Mouse (Mus musculus) forebrain, postnatal 0 days (tissue): ENCODE measurements around the gene Trpt1. TPM values are rescaled to one million over a fixed set of nuclear protein-coding genes. Genes with fewer than 3 reads are reported as not detected.
"Not testable (repeated sequence)": the region's sequence is repeated elsewhere in the genome, so short reads cannot be mapped to it uniquely, and the experiment has no call there.

Experiments
- ATAC-seq: fragments of 200-750 bp; cut with Nextera tagmentation; 2 replicates; pipeline ENCODE4 v1.8.0; 2017; ENCODE audit warnings: mild to moderate bottlenecking, moderate library complexity
- DNase-seq: peaks from one replicate; pipeline ENCODE4 v3.0.0-alpha.2; 2015
- H3K27ac ChIP-seq: fragments of 300-500 bp; sonication (generic); 2 replicates; pipeline ENCODE4 v1.5.1; 2014; ENCODE audit warnings: low read depth, mild to moderate bottlenecking, antibody characterized with exemption, low read length, moderate library complexity, mixed read lengths
- H3K27me3 ChIP-seq: fragments of 300-500 bp; sonication (generic); 2 replicates; pipeline ENCODE4 v1.6.1; 2014; ENCODE audit warnings: mild to moderate bottlenecking, low read length, mixed read lengths; ENCODE audit not compliant: insufficient read depth
- H3K36me3 ChIP-seq: fragments of 300-500 bp; sonication (generic); 2 replicates; pipeline ENCODE4 v1.6.1; 2014; ENCODE audit warnings: mild to moderate bottlenecking, moderate library complexity; ENCODE audit not compliant: insufficient read depth
- H3K4me1 ChIP-seq: fragments of 300-500 bp; sonication (generic); 2 replicates; pipeline ENCODE4 v1.6.1; 2014; ENCODE audit warnings: antibody characterized with exemption; ENCODE audit not compliant: insufficient read depth
- H3K4me2 ChIP-seq: fragments of 300-500 bp; sonication (generic); 2 replicates; pipeline ENCODE4 v1.6.1; 2014; ENCODE audit warnings: low read depth, mild to moderate bottlenecking, moderate library complexity
- H3K4me3 ChIP-seq: fragments of 300-500 bp; sonication (generic); 2 replicates; pipeline ENCODE4 v1.5.1; 2014; ENCODE audit warnings: low read depth, low read length, mixed read lengths
- H3K9ac ChIP-seq: fragments of 300-500 bp; sonication (generic); 2 replicates; pipeline ENCODE4 v1.6.1; 2014; ENCODE audit warnings: mild to moderate bottlenecking
- H3K9me3 ChIP-seq: fragments of 300-500 bp; sonication (generic); 2 replicates; pipeline ENCODE4 v1.6.1; 2016; ENCODE audit warnings: low read length
- CTCF ChIP-seq: sonication (generic); IDR thresholded peaks from 2 replicates; pipeline ENCODE4 v1.5.1; 2016; ENCODE audit warnings: antibody characterized with exemption, control low read depth, low read depth
- WGBS: fragments of 180-500 bp; shearing (Covaris S2); extraction: QIAGEN DNeasy Blood & Tissue Kit; methylation state at CpG from one replicate; pipeline ENCODE4 v1.1.7; 2014; 5-methylcytosine and 5-hydroxymethylcytosine counted together
- polyA plus RNA-seq: library from polyadenylated mRNA; unstranded; fragments of >200 nt; fragmentation: Nextera tagmentation; extraction: Ambion mirVana; gene quantifications from 2 replicates; pipeline ENCODE4 v1.2.1, GENCODE M21; 2015
- total RNA-seq: library from RNA; depleted of rRNA; stranded (reverse); fragments of >200 nt; gene quantifications from 2 replicates; pipeline ENCODE4 v1.2.3, GENCODE M21; 2014

Gene Trpt1
- total and polyA plus RNA-seq, 2 experiments from 2014 or later, result 16.2 to 18.2 TPM

DNA sequence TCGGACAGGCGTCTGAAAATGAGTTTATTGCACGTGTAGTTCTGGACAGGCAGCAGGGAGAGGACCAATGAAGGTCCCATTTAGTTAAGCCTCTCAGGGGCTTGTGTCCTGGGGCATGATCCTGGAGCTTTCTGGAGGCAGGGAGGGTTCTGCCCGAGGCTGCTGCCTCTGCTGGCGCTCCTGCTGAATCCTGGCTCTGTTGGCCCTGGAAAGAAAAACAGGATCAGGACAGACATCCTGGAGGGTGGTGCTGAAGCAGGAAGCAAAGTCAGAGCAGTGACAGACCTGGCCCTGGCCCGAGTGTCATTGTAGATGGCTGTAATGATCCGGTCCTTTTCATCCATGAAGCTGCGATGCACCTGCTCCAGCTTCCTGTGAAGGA lies 8.0 kb upstream of the Trpt1 start:
- H3K27ac ChIP-seq, result peak overlapping the region; percentile 71
- ATAC-seq (no peak), DNase-seq (no peak)
- H3K4me2 ChIP-seq, result peak overlapping the region; percentile 81
- H3K4me3 ChIP-seq, result peak overlapping the region; percentile 82
- H3K9ac ChIP-seq, result peak overlapping the region; percentile 74
- peaks cover 9% of the 10 kb centered on the region; the same call in 1 of the 2 replicates for H3K4me1 ChIP-seq
- peaks cover 15% of the 10 kb centered on the region for H3K36me3 ChIP-seq
- WGBS, result 5% methylated on average over 8 of the region's 8 CpGs
- no peaks in the 10 kb centered on the region for H3K9me3 ChIP-seq
- no peaks in the 10 kb centered on the region for H3K27me3 ChIP-seq
- TF ChIP-seq CTCF, result no peak

DNA sequence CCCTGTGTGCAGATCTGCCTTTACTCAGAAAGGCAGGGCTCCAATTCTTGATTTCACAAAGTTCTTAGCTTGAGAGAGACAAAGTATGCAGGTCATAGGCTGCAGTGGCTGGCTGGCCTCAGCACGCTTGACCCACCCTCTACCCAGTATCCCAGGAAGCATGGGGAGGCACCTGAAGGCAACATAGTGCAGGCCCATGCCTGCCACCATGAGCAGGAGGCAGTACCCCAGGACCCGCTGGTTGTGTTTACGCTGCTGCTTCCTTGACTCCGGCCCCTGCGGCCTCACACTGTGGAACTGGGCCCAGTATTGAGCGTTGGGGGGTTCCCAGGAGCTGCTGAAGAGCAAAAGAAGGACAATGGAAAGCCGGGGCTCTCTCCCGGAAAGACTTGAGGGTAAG lies 6.7 kb upstream of the Trpt1 start:
- Histone ChIP-seq H3K9me3 (no peaks in the 10 kb centered on the region), H3K4me2 (no peak overlapping the region), H3K4me1 (peaks cover 12% of the 10 kb centered on the region; the same call in 1 of the 2 replicates), H3K36me3 (peaks cover 7% of the 10 kb centered on the region), H3K27ac (no peak overlapping the region), H3K4me3 (no peak overlapping the region), H3K9ac (no peak overlapping the region), H3K27me3 (no peaks in the 10 kb centered on the region)
- no peak for TF ChIP-seq CTCF
- ATAC-seq, result no peak
- WGBS, result 80% methylated on average over 8 of the region's 8 CpGs
- DNase-seq, result no peak

DNA sequence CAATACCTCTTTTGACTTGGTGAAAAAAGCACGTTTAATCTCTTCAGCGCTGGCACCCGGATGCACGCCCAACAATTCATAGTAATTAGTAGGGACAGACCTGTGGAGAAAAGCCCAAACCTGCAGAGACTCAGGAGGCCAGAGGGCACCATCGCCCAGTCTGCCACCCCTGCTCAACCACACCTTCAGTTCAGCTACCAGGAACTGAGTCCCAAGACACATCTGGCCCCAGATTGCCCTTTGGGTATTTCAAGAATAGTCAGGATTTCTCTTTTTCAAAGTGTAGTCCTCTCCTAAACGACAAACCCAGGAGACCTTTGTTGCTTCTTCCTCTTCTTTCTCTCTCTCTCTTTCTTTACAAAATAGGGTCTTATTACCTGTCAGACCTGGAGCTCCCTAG lies 5.2 kb upstream of the Trpt1 start:
- peaks cover 19% of the 10 kb centered on the region for H3K4me1 ChIP-seq
- TF ChIP-seq CTCF, result no peak

DNA sequence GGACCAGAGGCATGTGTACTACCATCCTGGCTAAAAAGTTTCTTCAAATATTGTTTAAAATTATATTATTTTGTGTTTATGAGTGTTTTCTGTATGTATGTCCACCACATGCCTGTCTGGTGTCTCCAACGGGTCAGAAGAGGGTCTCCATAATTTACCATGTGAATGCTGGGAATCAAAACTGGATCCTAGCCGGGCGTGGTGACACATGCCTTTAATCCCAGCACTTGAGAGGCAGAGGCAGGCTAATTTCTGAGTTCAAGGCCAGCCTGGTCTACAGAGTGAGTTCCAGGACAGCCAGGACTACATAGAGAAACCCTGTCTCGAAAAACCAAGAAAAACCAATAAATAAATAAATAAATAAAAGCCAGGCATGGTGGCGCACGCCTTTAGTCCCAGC lies 4.8 kb upstream of the Trpt1 start:
- WGBS, result 96% methylated on average over 6 of the region's 6 CpGs

More for the DNA sequence above, 5.2 kb upstream of the Trpt1 start:
- DNase-seq, result no peak
- ATAC-seq, result no peak
- Histone ChIP-seq H3K9ac (no peak overlapping the region), H3K36me3 (no peaks in the 10 kb centered on the region), H3K27ac (no peak overlapping the region), H3K27me3 (no peaks in the 10 kb centered on the region), H3K4me3 (no peak overlapping the region), H3K4me2 (no peak overlapping the region), H3K9me3 (no peaks in the 10 kb centered on the region)
- WGBS, result 88% methylated on average over 6 of the region's 6 CpGs

DNA sequence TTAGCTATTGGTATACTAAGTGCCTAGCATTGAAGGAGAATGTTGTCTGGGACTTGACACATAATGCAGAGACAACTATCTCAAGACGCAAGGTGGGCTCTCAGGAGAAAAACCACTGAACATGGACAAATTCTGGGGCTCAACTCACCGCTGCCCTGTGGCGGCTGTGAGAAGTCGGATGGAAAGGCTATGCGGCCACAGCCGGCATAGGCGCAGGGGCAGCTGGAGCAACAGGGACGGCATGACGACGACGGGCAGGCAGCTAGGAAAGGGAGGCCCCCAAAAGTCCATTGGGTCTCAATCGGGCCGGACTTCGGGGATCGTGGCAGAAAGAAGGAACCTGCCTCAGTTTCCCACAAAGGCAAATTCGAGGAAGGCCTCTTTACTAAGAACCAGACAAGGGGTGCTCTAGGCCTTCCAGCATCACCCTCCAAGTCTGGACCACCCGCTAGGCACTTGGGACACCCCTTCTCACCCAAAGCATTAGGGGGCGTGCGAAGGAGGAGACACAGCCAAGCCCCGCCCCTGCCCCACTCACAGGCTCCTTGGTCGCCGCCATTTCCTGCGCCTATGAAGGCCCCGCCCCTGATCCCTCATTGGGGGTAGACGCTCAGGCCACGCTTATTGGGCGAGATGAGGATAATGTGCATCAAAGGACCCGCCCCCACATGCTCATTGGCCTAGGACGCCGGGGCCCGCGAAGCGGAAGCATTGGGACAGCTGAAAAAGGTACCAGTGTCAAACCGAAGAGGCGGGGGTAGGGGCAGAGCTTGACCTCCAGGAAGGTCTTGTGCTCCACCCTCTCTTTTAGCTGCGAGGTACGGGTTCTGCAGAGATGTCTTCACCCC lies 3.7 kb upstream of the Trpt1 start, which contains the start of gene Dnajc4:
TSS of gene Dnajc4 (minus strand) at position 562 of the 848 bp plus-strand sequence.
- DNase-seq (peak; percentile 96), ATAC-seq (peak; percentile 97)
- no peaks in the 10 kb centered on the region for H3K9me3 ChIP-seq
- WGBS, result 1% methylated on average over 37 of the region's 37 CpGs
- H3K36me3 ChIP-seq, result no peaks in the 10 kb centered on the region
- H3K27ac ChIP-seq, result 0 out of 2 replicates have a peak within 1 kb of the TSS, but pooled peaks have one; percentile 17
- H3K9ac ChIP-seq, result peak within 1 kb of the TSS; percentile 55
- H3K4me3 ChIP-seq, result peak within 1 kb of the TSS; percentile 52
- peak within 1 kb of the TSS; percentile 96 for H3K4me2 ChIP-seq
- no peaks in the 10 kb centered on the region for H3K27me3 ChIP-seq
- peaks cover 18% of the 10 kb centered on the region for H3K4me1 ChIP-seq
- no peak for TF ChIP-seq CTCF

More for the DNA sequence above, 4.8 kb upstream of the Trpt1 start:
- not testable (repeated sequence) for H3K27me3 ChIP-seq, ATAC-seq, H3K4me2 ChIP-seq, H3K9ac ChIP-seq, H3K4me3 ChIP-seq, H3K36me3 ChIP-seq, H3K9me3 ChIP-seq, DNase-seq, H3K27ac ChIP-seq
- H3K4me1 ChIP-seq, result peaks cover 16% of the 10 kb centered on the region

DNA sequence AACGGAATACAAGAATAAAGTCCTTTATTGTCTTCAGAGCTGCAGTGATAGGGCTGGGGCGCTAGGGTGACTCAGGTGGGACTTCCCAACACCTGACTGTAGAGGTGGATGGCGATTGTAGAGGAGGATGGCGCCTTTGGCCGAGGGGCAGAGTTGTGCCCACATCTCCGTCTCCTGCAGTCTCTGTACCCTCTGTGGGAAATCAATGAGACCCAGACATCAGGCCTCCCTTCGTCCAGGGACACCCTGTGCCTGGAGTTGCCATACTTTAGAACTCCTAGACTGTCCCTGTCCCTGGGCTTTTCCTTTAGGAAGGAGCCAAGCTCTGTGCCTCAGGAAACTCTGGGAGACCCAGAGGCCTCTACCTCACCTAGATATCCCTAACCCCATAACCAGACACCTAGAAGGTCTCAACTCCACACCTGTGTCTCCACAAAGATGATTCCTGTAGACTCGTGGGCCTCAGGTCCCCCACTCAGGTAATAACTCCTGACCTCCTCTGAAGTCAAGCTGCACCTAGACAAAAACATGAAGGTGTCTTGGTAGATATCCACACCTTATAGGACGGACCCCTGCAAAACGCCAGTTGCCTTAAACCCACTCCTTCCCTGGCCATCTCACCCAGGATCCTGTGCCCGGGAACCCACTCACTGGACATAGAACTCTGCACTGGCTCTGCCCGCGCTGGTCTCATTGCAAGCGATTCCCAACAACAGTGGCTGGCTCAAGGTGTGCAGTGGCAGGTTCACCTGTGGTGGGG lies 2.7 kb upstream of the Trpt1 start:
- TF ChIP-seq CTCF, result peak; percentile 11; the same call in 1 of the 2 replicates
- peak overlapping the region; percentile 52 for H3K4me3 ChIP-seq
- peak overlapping the region; percentile 51 for H3K9ac ChIP-seq
- no peaks in the 10 kb centered on the region for H3K27me3 ChIP-seq
- 57% methylated on average over 14 of the region's 14 CpGs for WGBS
- peaks cover under 1% of the 10 kb centered on the region; the same call in 1 of the 2 replicates for H3K36me3 ChIP-seq
- no peaks in the 10 kb centered on the region for H3K9me3 ChIP-seq
- peak overlapping the region; percentile 96 for H3K4me2 ChIP-seq
- no peak overlapping the region for H3K27ac ChIP-seq
- peaks cover 18% of the 10 kb centered on the region for H3K4me1 ChIP-seq
- DNase-seq, result no peak
- ATAC-seq, result no peak
